Mouse (Mus musculus) bone marrow macrophage, adult 2 months (primary cell): ENCODE results near the gene Hdgfl3.

Experiments
- CTCF ChIP-seq: IDR thresholded peaks from 2 replicates; pipeline ENCODE4 v1.5.1; 2012; ENCODE audit warnings: low read depth, mild to moderate bottlenecking, low read length, moderate library complexity
- POLR2A ChIP-seq: IDR thresholded peaks from 2 replicates; pipeline ENCODE4 v1.6.1; 2012; ENCODE audit warnings: mild to moderate bottlenecking, low read depth, low read length, borderline replicate concordance

DNA sequence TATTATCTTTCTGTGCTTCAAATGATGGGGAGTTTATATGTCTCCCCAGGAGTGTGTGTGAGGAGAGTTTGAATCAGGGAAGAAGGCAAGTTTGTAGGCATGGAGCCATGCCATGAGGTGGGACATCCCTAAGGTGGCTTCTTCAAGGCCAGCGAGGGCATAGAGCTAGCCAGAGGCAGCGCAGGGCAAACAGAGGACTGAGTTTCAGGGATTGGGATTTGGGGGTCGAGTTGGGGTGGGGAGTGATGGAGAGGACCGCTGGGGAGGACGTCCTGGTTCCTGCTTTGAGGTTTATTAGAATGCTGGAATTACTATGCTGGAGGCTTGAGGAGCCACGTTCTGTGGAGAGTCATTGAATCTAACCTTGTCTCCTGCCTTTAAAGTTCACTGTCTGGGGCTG is 68.3 kb downstream of the Hdgfl3 start:
- TF ChIP-seq CTCF: no peak
- TF ChIP-seq POLR2A: no peak
